Mouse (Mus musculus): ENCODE data around the gene Dnajc3.
A peak's percentile ranks its signal among the peaks of the same experiment; 100 is the strongest.

Gene Dnajc3

DNA sequence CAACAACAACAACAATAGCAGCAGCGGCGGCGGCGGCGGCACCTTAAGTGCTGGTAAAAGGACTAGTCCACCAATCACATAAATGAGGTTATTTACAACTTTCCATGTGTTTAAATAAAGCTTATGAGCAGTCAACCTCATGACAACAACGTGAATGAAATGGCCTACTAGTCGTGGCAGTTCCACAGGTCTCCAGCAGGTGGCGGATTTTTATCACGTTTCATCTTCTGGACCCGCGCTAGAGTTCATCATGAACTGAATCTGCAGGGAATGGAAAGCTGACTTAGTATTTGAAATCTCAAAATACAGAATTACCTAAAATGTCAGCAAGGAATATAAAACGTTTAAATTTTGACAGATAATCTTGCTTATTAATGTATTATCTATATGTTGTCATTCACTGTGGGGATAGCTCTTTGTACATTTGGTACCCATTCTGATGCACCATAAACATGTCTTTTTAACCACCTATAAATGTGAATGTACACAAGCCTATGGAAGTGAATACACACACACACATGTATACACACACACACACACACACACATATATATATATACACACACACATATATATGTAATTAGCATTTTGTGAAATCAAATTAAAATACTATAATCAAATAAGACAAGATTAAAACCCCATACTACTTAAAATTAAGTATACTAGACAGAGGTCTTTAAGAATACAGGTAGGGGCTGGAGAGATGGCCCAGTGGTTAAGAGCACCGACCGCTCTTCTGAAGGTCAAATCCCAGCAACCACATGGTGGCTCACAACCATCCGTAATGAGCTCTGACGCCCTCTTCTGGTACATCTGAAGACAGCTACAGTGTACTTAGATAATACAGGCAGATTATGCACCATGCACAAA lies 49.1 kb downstream of the Dnajc3 start:
- DNase-seq, result peak in 1 of 2 experiments; percentile 46

DNA sequence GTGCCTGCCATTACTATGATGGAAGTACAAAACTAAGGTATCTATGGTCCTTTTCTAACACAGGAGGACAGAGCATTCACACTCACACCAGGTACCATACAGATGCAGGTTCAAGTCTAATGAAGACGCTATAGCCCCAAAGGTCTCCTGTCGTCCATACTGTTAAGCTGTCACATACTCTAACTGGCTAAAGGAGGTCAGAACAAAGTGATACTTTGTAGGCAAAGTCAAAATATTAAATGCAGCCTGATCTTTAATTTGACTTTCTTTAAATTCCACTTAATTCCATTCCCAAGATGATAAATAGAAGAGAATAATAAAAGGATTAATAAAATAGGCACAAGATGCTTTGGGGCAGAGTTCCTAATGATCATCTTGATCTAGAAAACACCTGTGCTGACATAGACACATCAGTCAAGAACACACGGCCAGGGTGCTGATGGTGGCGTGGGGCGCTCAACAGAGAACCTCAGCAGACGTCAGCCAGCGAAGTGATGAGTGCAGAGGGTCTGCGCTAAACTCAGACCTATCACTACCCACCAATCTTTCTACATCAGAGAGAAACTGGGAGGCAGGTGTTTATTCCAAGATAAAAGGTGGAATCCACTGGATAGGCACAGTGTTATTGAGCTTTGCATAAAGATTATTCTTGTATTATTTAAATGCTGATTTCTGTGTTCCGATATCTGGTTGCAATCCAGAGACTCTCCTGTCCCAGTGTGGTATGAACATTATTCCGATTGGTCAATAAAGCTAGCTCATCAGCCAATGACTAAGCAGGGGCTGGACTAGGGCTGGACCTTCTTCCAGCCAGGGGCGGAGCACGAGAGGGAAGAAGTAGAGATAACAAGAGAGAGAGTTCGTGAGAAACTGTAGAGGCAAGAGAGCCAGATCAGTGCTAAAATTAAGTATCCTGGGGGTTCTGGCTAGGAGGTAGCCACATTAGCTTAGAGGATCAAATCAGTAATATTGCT lies 50.0 kb downstream of the Dnajc3 start:
- no peak for DNase-seq

- DNase-seq, result no peak
These were observed 57.6 kb downstream of the Dnajc3 start for GRCm38 (mm10) chr14:118995226-118995925.

GRCm38 (mm10) chr14:119003320-119003719 lies 65.5 kb downstream of the Dnajc3 start:
- DNase-seq, result peak in 1 of 2 experiments; percentile 25

- no peak for DNase-seq
These were observed 68.1 kb downstream of the Dnajc3 start for GRCm38 (mm10) chr14:119005834-119006233.

DNA sequence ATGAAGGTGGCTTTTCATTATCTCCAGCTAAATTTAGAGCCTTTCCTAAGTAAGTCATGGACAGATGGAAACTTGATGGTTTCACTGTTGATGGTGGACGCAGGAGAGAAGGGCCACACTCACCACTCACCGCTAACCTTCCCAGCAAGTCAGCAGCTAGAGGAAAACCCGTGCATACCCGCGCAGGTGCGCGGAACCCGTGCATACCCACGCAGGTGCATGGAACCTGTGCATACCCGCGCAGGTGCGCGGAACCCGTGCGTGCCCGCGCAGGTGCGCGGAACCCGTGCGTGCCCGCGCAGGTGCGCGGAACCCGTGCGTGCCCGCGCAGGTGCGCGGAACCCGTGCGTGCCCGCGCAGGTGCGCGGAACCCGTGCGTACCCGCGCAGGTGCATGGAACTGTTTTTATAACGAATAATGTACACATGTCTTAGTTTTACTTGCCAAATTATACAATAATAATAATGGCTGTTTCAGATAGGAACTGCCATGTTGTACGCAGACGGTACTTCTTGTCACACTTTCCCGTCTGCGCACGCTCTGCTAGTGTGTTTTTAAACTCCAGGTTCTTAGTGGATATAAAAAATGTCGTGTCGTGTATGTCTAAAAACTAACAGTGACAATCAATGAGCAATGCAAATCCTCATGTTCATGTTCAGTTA lies 68.8 kb downstream of the Dnajc3 start:
- DNase-seq, result no peak

DNA sequence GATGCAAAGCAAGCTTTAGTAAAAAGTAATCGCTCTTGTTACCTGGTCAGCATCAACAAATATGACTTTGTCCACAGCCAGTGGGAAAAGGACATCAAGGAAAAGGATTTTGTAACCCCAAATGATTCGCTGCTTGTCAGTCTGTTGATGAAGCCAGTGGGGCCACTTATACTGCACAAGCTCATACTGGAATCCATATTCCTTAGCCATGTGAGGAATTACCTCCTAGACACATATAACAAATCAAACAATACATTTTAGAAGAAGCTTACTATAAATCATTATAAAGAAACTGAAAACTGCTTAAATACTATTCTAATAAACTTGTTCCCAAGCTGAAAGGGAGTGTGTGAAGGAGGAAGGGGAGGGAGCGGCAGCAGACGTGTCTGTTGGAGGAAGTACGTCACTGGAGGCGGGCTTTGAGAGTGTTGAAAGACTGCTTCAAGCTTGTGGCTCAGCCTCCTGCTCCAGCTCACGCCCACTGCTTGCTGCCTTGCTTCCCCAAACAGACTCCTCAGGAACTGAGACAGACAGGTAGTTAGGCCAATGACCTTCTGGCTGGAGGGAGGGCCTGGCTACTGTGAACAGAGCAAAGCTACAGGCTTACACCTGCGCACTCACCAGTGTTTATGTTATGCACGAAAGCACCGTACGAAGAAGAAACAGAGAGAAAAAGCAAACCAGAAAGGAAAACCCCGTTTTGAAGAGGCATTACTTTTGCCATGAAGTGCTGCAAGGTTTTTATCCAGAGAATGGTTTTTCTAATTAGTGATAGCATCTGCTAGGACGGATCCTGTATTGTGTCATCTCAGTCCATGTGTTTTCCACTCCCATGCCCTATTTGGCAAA lies 69.6 kb downstream of the Dnajc3 start:
- peak; percentile 92 to 98 for DNase-seq

DNA sequence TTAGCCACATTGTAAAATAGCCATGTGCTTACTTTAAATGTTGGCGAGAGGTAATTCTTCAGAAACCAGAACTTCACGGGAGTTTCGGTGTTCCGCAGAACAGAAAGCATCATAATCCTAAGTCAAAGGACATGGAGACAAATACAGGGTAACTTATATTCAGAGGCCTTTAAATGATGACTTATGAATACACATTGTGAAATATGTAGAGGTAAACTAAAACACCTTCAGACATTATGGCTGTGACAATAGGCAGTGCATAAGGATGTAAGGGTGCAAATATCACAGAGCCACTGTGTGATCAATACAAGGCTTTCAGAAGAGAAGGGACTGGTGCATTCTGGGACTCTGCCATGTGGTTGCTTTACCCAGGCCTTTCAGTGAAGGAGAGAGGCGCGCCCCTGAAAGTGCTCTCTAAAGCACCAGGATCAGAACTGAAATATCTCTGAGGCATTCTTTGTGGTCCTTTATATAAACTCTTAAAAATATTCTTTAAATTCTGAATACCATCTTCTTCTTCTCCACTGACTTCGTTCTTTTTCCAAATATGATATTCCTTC lies 70.3 kb downstream of the Dnajc3 start:
- DNase-seq, result no peak

- DNase-seq, result no peak
These were observed 71.8 kb downstream of the Dnajc3 start for GRCm38 (mm10) chr14:119009531-119009930.

DNA sequence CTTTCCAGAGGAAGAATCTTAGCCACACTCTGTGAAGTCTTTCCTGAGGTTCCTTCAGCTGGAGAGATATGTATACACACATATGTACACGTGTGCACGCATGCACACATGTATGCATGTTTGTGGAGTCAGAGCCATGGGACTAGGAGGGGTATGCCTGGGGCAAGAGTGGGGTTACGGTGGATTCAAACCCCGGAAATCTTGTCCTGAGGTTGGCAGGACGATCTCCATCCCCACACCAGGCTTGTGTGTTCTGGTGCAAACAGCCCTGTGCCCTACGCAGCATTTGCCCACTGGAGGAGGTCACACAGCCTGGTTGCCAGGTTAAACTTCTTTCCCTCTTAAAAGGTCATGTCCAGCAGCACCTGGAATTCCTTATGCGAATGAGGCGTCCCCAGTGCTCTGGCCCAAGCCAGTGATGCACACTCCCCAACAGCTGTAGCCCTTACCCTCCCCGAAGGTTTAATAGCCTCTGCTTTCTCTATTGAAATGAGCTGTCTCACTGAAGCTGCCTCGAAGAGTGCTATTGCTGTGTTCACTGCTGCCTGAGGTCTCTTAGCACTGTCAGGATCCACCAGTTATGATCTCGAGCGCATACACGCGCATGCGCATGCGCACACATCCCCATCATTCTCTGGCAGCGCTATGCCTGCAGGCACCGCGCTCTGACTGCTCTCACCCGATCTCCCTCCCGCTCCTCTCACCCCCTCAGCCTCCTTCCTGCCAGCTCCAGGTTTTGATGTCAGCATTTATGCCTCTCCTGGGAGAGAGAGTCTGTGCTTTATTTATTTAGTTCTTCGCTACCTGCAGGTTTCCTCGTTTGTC lies 75.0 kb downstream of the Dnajc3 start:
- DNase-seq, result peak; percentile 22 to 26

GRCm38 (mm10) chr14:119013549-119013948 lies 75.8 kb downstream of the Dnajc3 start:
- no peak for DNase-seq

- DNase-seq, result no peak
These were observed 88.1 kb downstream of the Dnajc3 start for GRCm38 (mm10) chr14:119025889-119026288.

- peak in 1 of 2 experiments; percentile 37 for DNase-seq
These were observed 89.4 kb downstream of the Dnajc3 start for GRCm38 (mm10) chr14:119027130-119027529.

DNA sequence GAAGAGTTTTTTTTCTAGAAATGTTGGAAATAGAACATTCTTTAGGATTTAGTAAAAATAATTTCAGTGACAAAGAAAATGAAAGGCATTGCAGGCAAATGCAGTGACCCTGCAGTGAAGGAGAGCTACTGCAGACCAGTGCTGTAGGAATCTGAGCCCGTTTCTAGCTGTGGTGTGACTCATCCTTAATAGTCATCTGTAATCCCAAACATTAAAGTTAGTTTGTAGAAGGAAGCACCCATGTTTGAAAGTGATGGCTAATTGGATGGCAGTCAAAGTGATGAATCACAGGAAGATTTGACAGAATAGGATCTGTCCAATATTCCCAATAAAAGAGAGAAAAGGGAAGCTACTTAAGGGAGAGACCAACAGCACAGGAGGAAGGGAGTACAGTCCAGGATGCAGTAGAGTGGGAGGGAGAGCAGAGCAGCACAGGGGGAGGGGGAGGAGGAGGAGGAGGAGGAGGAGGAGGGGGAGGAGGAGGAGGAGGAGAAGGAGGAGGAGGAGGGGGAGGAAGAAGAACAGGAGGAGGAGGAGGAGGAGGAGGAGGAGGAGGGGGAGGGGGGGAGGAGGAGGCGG lies 90.0 kb downstream of the Dnajc3 start:
- DNase-seq, result no peak

Measured in thymus, adult 18-20 months (tissue).